Mouse (Mus musculus): ENCODE measurements at regions not wholly inside any gene's neighbourhood (a gene's known extent, or its start where the extent isn't known, plus 50 kb on each side); places are given as distances from the start of the nearest gene placed in this dataset.

DNA sequence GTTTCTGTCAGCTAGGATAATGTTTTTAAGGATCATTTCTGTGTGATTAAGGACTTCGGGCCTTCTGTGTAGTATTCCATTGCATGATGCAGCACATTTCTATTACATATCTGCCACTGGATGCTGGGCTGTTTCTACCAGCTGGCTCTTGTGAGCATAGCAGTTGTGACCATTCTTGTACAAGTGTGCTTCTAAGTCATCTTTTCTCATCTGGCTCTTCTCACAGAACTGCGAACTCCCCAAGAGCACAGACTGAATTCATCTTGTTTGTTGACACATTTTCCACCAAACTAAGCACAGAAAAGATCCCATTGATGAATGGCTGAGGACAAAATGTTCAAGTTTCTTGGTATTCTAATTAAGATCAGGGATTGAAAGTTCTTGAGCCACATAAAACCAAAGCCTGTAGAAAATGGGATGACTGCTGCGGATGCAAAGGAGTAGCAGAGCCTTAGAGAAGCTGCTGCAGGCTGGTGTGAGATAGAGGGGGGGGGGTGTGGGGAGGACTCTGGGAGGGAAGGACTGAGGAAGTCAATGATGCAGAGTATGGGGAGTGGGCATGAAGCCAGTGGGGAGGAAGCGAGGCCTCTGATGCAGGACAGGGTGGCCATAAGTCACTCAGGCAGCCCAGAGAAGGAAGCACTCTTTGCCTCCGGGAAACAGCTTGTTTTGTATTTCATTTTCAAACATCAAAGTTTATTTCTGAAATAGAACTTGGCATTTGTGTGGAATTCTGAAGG, 97.1 kb upstream of the Dab1 start:
- TF ChIP-seq POLR2A (IDR thresholded peaks at IDR 0.05; ENCODE audit: borderline replicate concordance, insufficient read depth, low read length) = no peak
- TF ChIP-seq CTCF (IDR thresholded peaks at IDR 0.05; ENCODE audit: borderline replicate concordance, insufficient read depth, low read depth, low read length) = no peak

Data from cerebellum, adult 2 months (tissue).